Mouse (Mus musculus) liver, embryonic 14.5 days (tissue): ENCODE results near the gene Gpam. TPM values are rescaled to one million over a fixed set of nuclear protein-coding genes. Genes with fewer than 3 reads are reported as not detected.
"Not testable (repeated sequence)": the region's sequence is repeated elsewhere in the genome, so short reads cannot be mapped to it uniquely, and the experiment has no call there.

Experiments
- ATAC-seq: fragments of 200-750 bp; cut with Nextera tagmentation; 2 replicates; pipeline ENCODE4 v1.8.0; 2017; ENCODE audit warnings: moderate number of reproducible peaks, mild to moderate bottlenecking, moderate library complexity; ENCODE audit not compliant: insufficient read depth
- DNase-seq, 3 experiments: peaks; one replicate each; pipeline ENCODE4 v3.0.0-alpha.2; 2012 to 2013; ENCODE audit warnings: low read depth in 3 of 3, low spot score in 3 of 3
- H3K27ac ChIP-seq: fragments of 300-500 bp; sonication (generic); 2 replicates; pipeline ENCODE4 v1.5.1; 2014; ENCODE audit warnings: moderate library complexity, mild to moderate bottlenecking, control low read depth, inconsistent platforms
- H3K27me3 ChIP-seq: fragments of 300-500 bp; sonication (generic); 2 replicates; pipeline ENCODE4 v1.6.1; 2014; ENCODE audit warnings: mild to moderate bottlenecking, low read length, moderate library complexity; ENCODE audit not compliant: control insufficient read depth, insufficient read depth
- H3K36me3 ChIP-seq: fragments of 300-500 bp; sonication (generic); replicated peaks from 2 replicates; pipeline ENCODE4 v1.6.1; 2014; ENCODE audit warnings: low read depth; ENCODE audit not compliant: control insufficient read depth, insufficient read depth
- H3K4me1 ChIP-seq, 2 experiments: fragments of 200-500 bp in 1 of 2; fragments of 300-500 bp in 1 of 2; sonication (generic) in 1 of 2; replicated peaks; 2 replicates each; pipeline ENCODE4 v1.6.1; 2012 to 2014; ENCODE audit warnings: antibody characterized with exemption in 1 of 2, inconsistent platforms in 1 of 2, low read length in 1 of 2; ENCODE audit not compliant: control insufficient read depth in 2 of 2, insufficient read depth in 2 of 2
- H3K4me2 ChIP-seq: fragments of 300-500 bp; sonication (generic); 2 replicates; pipeline ENCODE4 v1.6.1; 2014; ENCODE audit warnings: low read depth, mild to moderate bottlenecking, control low read depth, moderate library complexity
- H3K4me3 ChIP-seq, 2 experiments: fragments of 200-500 bp in 1 of 2; fragments of 300-500 bp in 1 of 2; sonication (generic) in 1 of 2; 2 replicates each; pipeline ENCODE4 v1.5.1; 2012 to 2014; ENCODE audit warnings: low read depth in 2 of 2, low read length in 2 of 2, mild to moderate bottlenecking in 2 of 2, control low read depth in 1 of 2, inconsistent platforms in 1 of 2, moderate library complexity in 1 of 2; ENCODE audit not compliant: insufficient read depth in 1 of 2
- H3K9ac ChIP-seq: fragments of 300-500 bp; sonication (generic); replicated peaks from 2 replicates; pipeline ENCODE4 v1.6.1; 2014; ENCODE audit warnings: mild to moderate bottlenecking, control low read depth, moderate library complexity
- H3K9me3 ChIP-seq: fragments of 300-500 bp; sonication (generic); 2 replicates; pipeline ENCODE4 v1.6.1; 2016; ENCODE audit warnings: low read length, mixed read lengths; ENCODE audit not compliant: control insufficient read depth
- CTCF ChIP-seq: IDR thresholded peaks from 2 replicates; pipeline ENCODE4 v1.5.1; 2016; ENCODE audit warnings: antibody characterized with exemption, low read depth, control low read depth
- EP300 ChIP-seq: IDR thresholded peaks from 2 replicates; pipeline ENCODE4 v1.6.1; 2016; ENCODE audit warnings: antibody characterized with exemption, low read depth
- WGBS: fragments of 180-500 bp; shearing (Covaris S2); extraction: QIAGEN DNeasy Blood & Tissue Kit; methylation state at CpG from one replicate; pipeline ENCODE4 v1.1.7; 2014; ENCODE audit not compliant: insufficient replicate concordance; 5-methylcytosine and 5-hydroxymethylcytosine counted together
- polyA plus RNA-seq, 2 experiments: library from polyadenylated mRNA; depleted of rRNA in 1 of 2; stranded (reverse) in 1 of 2; unstranded in 1 of 2; fragments of >200 nt; fragmentation: Nextera tagmentation in 1 of 2; extraction: Ambion mirVana in 1 of 2; gene quantifications; 2 replicates each; pipeline versions ENCODE4 v1.2.1 to v1.2.3; 2012 to 2014

Gene Gpam
- polyA plus RNA-seq, 2 experiments = 15.0 to 21.6 TPM

- Histone ChIP-seq H3K36me3 (no peaks in the 10 kb centered on the region), H3K4me1 (peaks cover 0 to 3% of the 10 kb centered on the region in 2 experiments; a peak in 1 of 4 replicates), H3K9ac (no peak overlapping the region), H3K4me2 (no peak overlapping the region), H3K27me3 (no peaks in the 10 kb centered on the region), H3K27ac (no peak overlapping the region), H3K9me3 (no peaks in the 10 kb centered on the region), H3K4me3 (no peak overlapping the region)
- 62% methylated on average over 4 of the region's 4 CpGs for WGBS
- DNase-seq = no peak
- ATAC-seq = no peak
- TF ChIP-seq EP300 (no peak), CTCF (no peak)
Measured at GRCm38 (mm10) chr19:55162271-55162670, 35.2 kb upstream of the Gpam start.

DNA sequence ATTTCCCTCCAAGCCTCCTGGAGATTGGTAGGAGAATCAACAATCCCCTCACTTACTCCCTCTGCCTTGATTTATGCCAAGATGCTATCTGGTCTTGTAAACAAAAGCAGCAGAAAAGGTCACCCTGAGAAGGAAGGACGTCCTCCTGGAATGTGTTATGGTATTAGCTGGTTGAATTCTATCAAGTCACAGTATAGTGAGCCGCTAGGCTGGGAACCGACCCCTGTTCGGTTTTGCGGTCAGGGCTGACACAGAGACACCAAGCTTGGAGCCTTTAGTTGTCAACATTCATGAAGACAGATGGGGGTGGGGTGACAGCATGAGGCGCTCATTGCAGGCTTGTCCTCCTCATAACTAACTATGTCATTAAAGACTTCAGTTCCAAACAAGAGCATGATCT, 32.8 kb upstream of the Gpam start:
- Histone ChIP-seq H3K4me1 (no peaks in the 10 kb centered on the region), H3K9me3 (no peaks in the 10 kb centered on the region), H3K36me3 (no peaks in the 10 kb centered on the region), H3K27me3 (no peaks in the 10 kb centered on the region), H3K4me2 (no peak overlapping the region), H3K9ac (no peak overlapping the region), H3K27ac (no peak overlapping the region), H3K4me3 (no peak overlapping the region)
- DNase-seq = no peak
- TF ChIP-seq CTCF (no peak), EP300 (no peak)
- WGBS = 55% methylated on average over 6 of the region's 6 CpGs
- no peak for ATAC-seq

DNA sequence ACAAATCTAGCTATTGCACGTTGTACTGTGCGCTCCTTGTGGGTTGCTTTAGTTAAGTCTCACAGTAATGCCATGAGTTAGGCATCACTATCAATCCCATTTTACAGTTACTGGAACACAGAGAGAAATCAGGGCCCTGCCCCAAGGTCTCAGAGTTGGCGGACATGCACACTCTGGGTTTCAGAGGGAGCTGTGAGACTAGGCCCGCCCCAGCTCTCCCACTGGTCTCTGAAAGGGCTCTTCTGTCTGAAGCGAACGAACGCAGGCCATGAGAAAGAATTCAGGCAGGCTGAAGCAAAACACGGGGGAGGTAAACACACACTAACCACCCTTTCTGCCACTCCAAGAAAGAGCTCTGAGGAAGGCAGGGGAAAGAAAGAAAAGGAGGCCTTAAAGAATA, 31.6 kb upstream of the Gpam start:
- TF ChIP-seq CTCF (no peak), EP300 (no peak)
- no peak for DNase-seq
- 67% methylated on average over 8 of the region's 8 CpGs for WGBS
- no peak for ATAC-seq
- no peaks in the 10 kb centered on the region for H3K36me3 ChIP-seq
- no peak overlapping the region for H3K4me2 ChIP-seq
- no peak overlapping the region for H3K27ac ChIP-seq
- H3K9me3 ChIP-seq = no peaks in the 10 kb centered on the region
- H3K4me3 ChIP-seq = no peak overlapping the region
- no peak overlapping the region for H3K9ac ChIP-seq
- no peaks in the 10 kb centered on the region for H3K27me3 ChIP-seq
- H3K4me1 ChIP-seq = no peaks in the 10 kb centered on the region

DNA sequence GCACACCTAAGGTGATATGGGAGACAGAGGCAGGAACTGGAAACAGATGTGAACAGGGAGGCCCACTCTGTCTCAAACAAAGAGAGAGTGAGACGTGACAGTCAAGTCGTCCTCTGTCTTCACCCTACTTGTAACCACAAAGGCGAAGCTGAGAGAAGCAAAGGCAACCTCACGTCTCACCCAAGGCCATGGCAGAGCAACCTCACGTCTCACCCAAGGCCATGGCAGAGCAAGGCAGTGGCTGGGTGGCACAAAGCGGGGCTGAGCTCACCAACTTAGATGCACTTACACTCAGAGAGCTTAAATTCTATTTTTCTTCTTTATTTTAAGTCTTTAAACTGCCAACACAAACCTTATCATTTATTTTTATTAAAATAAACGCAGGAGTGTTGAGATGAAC, 30.0 kb upstream of the Gpam start:
- TF ChIP-seq EP300 = no peak
- TF ChIP-seq CTCF = no peak
- DNase-seq = no peak
- 54% methylated on average over 7 of the region's 7 CpGs for WGBS

DNA sequence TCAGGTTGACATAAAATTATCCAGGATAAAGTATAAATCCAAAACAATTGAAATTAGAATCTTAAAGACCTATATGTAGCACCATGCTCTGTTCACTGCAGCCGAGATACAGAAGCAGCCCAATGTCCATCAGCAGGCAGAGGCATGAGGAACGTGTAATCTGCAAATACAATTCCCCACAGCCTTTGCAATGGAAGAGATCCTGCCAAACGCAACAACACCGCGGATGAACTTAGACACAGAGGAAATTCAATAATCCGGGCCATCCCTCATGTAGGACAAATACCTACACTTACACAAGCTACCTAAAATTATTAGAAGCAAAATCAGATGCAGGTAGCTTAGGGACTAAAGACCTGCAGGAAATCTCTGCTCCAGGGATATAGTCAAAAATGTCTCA, 25.9 kb upstream of the Gpam start:
- H3K4me1 ChIP-seq = 0 out of 4 replicates have a peak, but pooled peaks cover 0 to 1% of the 10 kb centered on the region in 2 experiments
- H3K4me3 ChIP-seq = no peak overlapping the region
- H3K27ac ChIP-seq = no peak overlapping the region
- no peak overlapping the region for H3K4me2 ChIP-seq
- ATAC-seq (no peak), DNase-seq (no peak)
- no peak overlapping the region for H3K9ac ChIP-seq
- no peaks in the 10 kb centered on the region for H3K27me3 ChIP-seq
- H3K36me3 ChIP-seq = no peaks in the 10 kb centered on the region
- WGBS = 77% methylated on average over 6 of the region's 6 CpGs
- H3K9me3 ChIP-seq = no peaks in the 10 kb centered on the region
- no peak for TF ChIP-seq EP300
- no peak for TF ChIP-seq CTCF

More for the DNA sequence above, 30.0 kb upstream of the Gpam start:
- Histone ChIP-seq H3K4me1 (no peaks in the 10 kb centered on the region), H3K4me2 (no peak overlapping the region), H3K4me3 (no peak overlapping the region), H3K36me3 (no peaks in the 10 kb centered on the region), H3K27ac (no peak overlapping the region), H3K27me3 (no peaks in the 10 kb centered on the region), H3K9me3 (no peaks in the 10 kb centered on the region), H3K9ac (no peak overlapping the region)
- ATAC-seq = no peak

DNA sequence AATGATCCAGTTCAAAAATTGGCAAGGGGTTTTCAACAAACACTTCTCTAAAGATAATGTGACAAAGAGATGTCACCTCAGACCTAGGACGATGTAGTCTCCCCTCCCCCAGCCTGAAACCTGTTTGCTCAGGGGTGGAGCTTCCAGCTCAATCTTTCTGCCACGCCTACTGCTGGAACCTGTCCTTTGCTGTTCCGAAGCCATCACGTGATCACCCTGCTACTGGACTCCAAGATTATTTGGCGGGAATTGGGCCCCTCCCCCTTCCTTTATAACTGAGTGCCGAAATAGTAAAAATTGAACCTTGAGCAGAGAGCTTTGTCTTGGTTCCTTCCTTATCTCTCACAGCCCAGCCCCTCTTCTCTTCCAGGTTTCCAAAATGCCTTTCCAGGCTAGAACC, 25.2 kb upstream of the Gpam start:
- ATAC-seq, H3K36me3 ChIP-seq, H3K9ac ChIP-seq, H3K4me2 ChIP-seq, DNase-seq, H3K9me3 ChIP-seq, H3K27me3 ChIP-seq, H3K4me1 ChIP-seq, H3K4me3 ChIP-seq, H3K27ac ChIP-seq: not testable (repeated sequence)
- WGBS = 38% methylated on average over 6 of the region's 6 CpGs
